Mouse (Mus musculus): ENCODE data around the gene Spa17.

GRCm38 (mm10) chr9:37593690-37594089 lies 19.8 kb downstream of the Spa17 start:
- TF ChIP-seq CTCF (IDR thresholded peaks at IDR 0.05; ENCODE audit: low read depth, low read length) (no peak), POLR2A (IDR thresholded peaks at IDR 0.05; ENCODE audit: borderline replicate concordance, low read depth, low read length) (no peak)
